Mouse (Mus musculus) cerebellum, postnatal 25 days (tissue): Measurements from ENCODE around the gene Olfm3.

Source experiments
- DNase-seq, 2 experiments: peaks; one replicate each; pipeline ENCODE4 v3.0.0; 2021; ENCODE audit warnings: mixed read lengths in 2 of 2

Olfm3 gene

GRCm38 (mm10) chr3:114903924-114904438 lies at the start of gene Olfm3:
Gene Olfm3 (plus strand): TSS chr3:114904078.
- DNase-seq, result peak; percentile 87 to 88

- no peak for DNase-seq
These were observed 14.1 kb upstream of the Olfm3 start for GRCm38 (mm10) chr3:114889764-114890163.

- DNase-seq, result peak; percentile 57 to 68
These were observed 950 bp downstream of the Olfm3 start for GRCm38 (mm10) chr3:114904633-114905423.

- DNase-seq, result peak in 1 of 2 experiments; percentile 43
These were observed 3.7 kb downstream of the Olfm3 start for GRCm38 (mm10) chr3:114907537-114907936.

GRCm38 (mm10) chr3:114908846-114909245 lies 5.0 kb downstream of the Olfm3 start:
- DNase-seq, result peak; percentile 47 to 55

- DNase-seq, result no peak
These were observed 16.2 kb downstream of the Olfm3 start for GRCm38 (mm10) chr3:114920102-114920501.

GRCm38 (mm10) chr3:114929605-114930004 lies 25.7 kb downstream of the Olfm3 start:
- DNase-seq, result peak; percentile 90

- DNase-seq, result no peak
These were observed 26.5 kb downstream of the Olfm3 start for GRCm38 (mm10) chr3:114930336-114930735.

- peak in 1 of 2 experiments; percentile 40 for DNase-seq
These were observed 26.9 kb downstream of the Olfm3 start for GRCm38 (mm10) chr3:114930796-114931195.

GRCm38 (mm10) chr3:114932881-114933280 lies 29.0 kb downstream of the Olfm3 start:
- peak in 1 of 2 experiments; percentile 59 for DNase-seq

- no peak for DNase-seq
These were observed 51.0 kb downstream of the Olfm3 start for GRCm38 (mm10) chr3:114954904-114955303.

- DNase-seq, result no peak
These were observed 55.6 kb downstream of the Olfm3 start for GRCm38 (mm10) chr3:114959311-114959967.

GRCm38 (mm10) chr3:114962316-114963083 lies 58.6 kb downstream of the Olfm3 start:
- peak; percentile 85 to 89 for DNase-seq

- no peak for DNase-seq
These were observed 67.3 kb downstream of the Olfm3 start for GRCm38 (mm10) chr3:114971183-114971582.

GRCm38 (mm10) chr3:114972522-114972921 lies 68.6 kb downstream of the Olfm3 start:
- DNase-seq, result peak; percentile 56 to 79

GRCm38 (mm10) chr3:114990828-114991227 lies 87.0 kb downstream of the Olfm3 start:
- peak in 1 of 2 experiments; percentile 29 for DNase-seq

- DNase-seq, result peak in 1 of 2 experiments; percentile 23
These were observed 92.1 kb downstream of the Olfm3 start for GRCm38 (mm10) chr3:114995956-114996355.

- DNase-seq, result peak; percentile 41 to 47
These were observed 123.7 kb downstream of the Olfm3 start for GRCm38 (mm10) chr3:115027560-115027959.

GRCm38 (mm10) chr3:115028046-115028445 lies 124.2 kb downstream of the Olfm3 start:
- DNase-seq, result no peak

- DNase-seq, result peak; percentile 43 to 73
These were observed 124.7 kb downstream of the Olfm3 start for GRCm38 (mm10) chr3:115028611-115029010.

GRCm38 (mm10) chr3:115049060-115049459 lies 145.2 kb downstream of the Olfm3 start:
- DNase-seq, result no peak

- DNase-seq, result peak; percentile 42 to 62
These were observed 161.0 kb downstream of the Olfm3 start for GRCm38 (mm10) chr3:115064901-115065300.
